ENCODE assay signal across 29 mouse cellular contexts in genomic region chr12:80689696-80690095, GRCm38 (mm10). TPM values are rescaled to one million over a fixed set of nuclear protein-coding genes. Genes with fewer than 3 reads are reported as not detected.
DNase-seq lines count a peak whose midpoint lies in the region; ATAC-seq lines count a peak whose summit lies in the region.
"Had no signal": no experiment of that assay in that cellular context is flagged by ENCODE, and none has a peak within 500 bp of the region (broad histone marks: within the 10 kb centered on the region; RNA-seq: fewer than 3 reads in every experiment).

No protein-coding gene starts in this region.

- H3K4me2 ChIP-seq in forebrain, embryonic 12.5 days: no peak overlapping the region
- H3K4me2 ChIP-seq: heart, embryonic 13.5 days; midbrain, embryonic 12.5 days; neural tube, embryonic 12.5 days had no signal

- peaks cover 53% of the 10 kb centered on the region for H3K4me1 ChIP-seq in embryonic facial prominence, embryonic 10.5 days
- H3K4me1 ChIP-seq in forebrain, embryonic 12.5 days: peaks cover 21% of the 10 kb centered on the region

- H3K9me3 ChIP-seq in embryonic facial prominence, embryonic 10.5 days: no peaks in the 10 kb centered on the region
- no peaks in the 10 kb centered on the region for H3K9me3 ChIP-seq in forebrain, embryonic 12.5 days
- H3K9me3 ChIP-seq: forebrain, embryonic 10.5 days; G1E; heart, embryonic 13.5 days; midbrain, embryonic 12.5 days; neural tube, embryonic 12.5 days had no signal

- no peak for ATAC-seq in forebrain, embryonic 12.5 days (ENCODE audit: low FRiP score)
- ATAC-seq: forebrain, postnatal 0 days; intestine, embryonic 16.5 days had no signal

- H3K27me3 ChIP-seq in embryonic facial prominence, embryonic 10.5 days (replicated peaks; ENCODE audit: low read depth, poor library complexity, severe bottlenecking): peaks cover 50% of the 10 kb centered on the region
- peaks cover 45% of the 10 kb centered on the region for H3K27me3 ChIP-seq in forebrain, embryonic 12.5 days

- DNase-seq in ovary, adult 18-20 months (ENCODE audit: low spot score): peak; percentile 72
- DNase-seq in ovary, postnatal 10 days (ENCODE audit: low spot score): no peak
- DNase-seq in brain, adult 2 months (ENCODE audit: low read depth, low spot score): peak; percentile 26
- peak; percentile 20 for DNase-seq in embryonic facial prominence, embryonic 10.5 days (ENCODE audit: low spot score)
- peak; percentile 57 for DNase-seq in retina, postnatal 1 day
- DNase-seq in left cerebral cortex, adult 11 months (ENCODE audit: low spot score): no peak
- DNase-seq: adrenal gland, postnatal 10 days; cerebellum, adult 18-20 months; cerebellum, postnatal 14 days; forebrain, postnatal 0 days; heart, postnatal 10 days; kidney, adult 8-10 months; layer of hippocampus, postnatal 36 days; liver; lung, adult 2 months; lung, postnatal 14 days; thymus, adult 2 months; thymus, postnatal 4 days had no signal

- 50% methylated on average over 5 of the region's 5 CpGs for WGBS in embryonic facial prominence, embryonic 10.5 days
- 64% methylated on average over 5 of the region's 5 CpGs for WGBS in forebrain, embryonic 12.5 days

- no peak overlapping the region; the same call in 1 of the 2 replicates for H3K27ac ChIP-seq in embryonic facial prominence, embryonic 10.5 days (replicated peaks)
- no peak overlapping the region for H3K27ac ChIP-seq in forebrain, embryonic 12.5 days
- H3K27ac ChIP-seq: forebrain, embryonic 10.5 days; heart, embryonic 13.5 days; kidney, postnatal 0 days; liver, embryonic 14.5 days; midbrain, embryonic 12.5 days; neural tube, embryonic 12.5 days had no signal

- H3K9ac ChIP-seq in forebrain, embryonic 12.5 days: no peak overlapping the region
- H3K9ac ChIP-seq: forebrain, postnatal 0 days; heart, embryonic 13.5 days; liver, embryonic 14.5 days; midbrain, embryonic 12.5 days; neural tube, embryonic 12.5 days had no signal

- H3K36me3 ChIP-seq in embryonic facial prominence, embryonic 10.5 days (replicated peaks): no peaks in the 10 kb centered on the region
- H3K36me3 ChIP-seq in forebrain, embryonic 12.5 days (replicated peaks): no peaks in the 10 kb centered on the region
- H3K36me3 ChIP-seq: forebrain, embryonic 10.5 days; G1E; heart, embryonic 13.5 days; midbrain, embryonic 12.5 days; neural tube, embryonic 12.5 days had no signal

- H3K4me3 ChIP-seq in embryonic facial prominence, embryonic 10.5 days: no peak overlapping the region
- no peak overlapping the region for H3K4me3 ChIP-seq in forebrain, embryonic 12.5 days (replicated peaks)
- H3K4me3 ChIP-seq: forebrain, embryonic 10.5 days; heart, embryonic 13.5 days; midbrain, embryonic 12.5 days; myocyte; neural tube, embryonic 12.5 days had no signal

RNA-seq across cellular contexts. Expression of gene Plekhd1, which starts 2.7 kb away (rescaled TPM):
- 0.40 and 0.59 TPM in 2 replicates for polyA plus RNA-seq in embryonic facial prominence, embryonic 10.5 days (2016; fragmentation: Nextera tagmentation; extraction: Ambion mirVana)
- 0.40 and 0.65 TPM in 2 replicates for polyA plus RNA-seq in forebrain, embryonic 12.5 days (2016; fragmentation: Nextera tagmentation; extraction: Ambion mirVana)
- polyA plus RNA-seq: G1E; limb, embryonic 11.5 days; myocyte had no signal

RNA-seq across cellular contexts. Expression of gene Erh, which starts 45.6 kb away (rescaled TPM):
- 502 and 512 TPM in 2 replicates for polyA plus RNA-seq in embryonic facial prominence, embryonic 10.5 days (2016; fragmentation: Nextera tagmentation; extraction: Ambion mirVana)
- polyA plus RNA-seq in forebrain, embryonic 12.5 days (2016; fragmentation: Nextera tagmentation; extraction: Ambion mirVana): 332 and 370 TPM in 2 replicates

RNA-seq across cellular contexts. Expression of gene Slc39a9, which starts 46.0 kb away (rescaled TPM):
- polyA plus RNA-seq in embryonic facial prominence, embryonic 10.5 days (2016; fragmentation: Nextera tagmentation; extraction: Ambion mirVana): 24.6 and 25.7 TPM in 2 replicates
- 29.2 TPM in 2 replicates for polyA plus RNA-seq in forebrain, embryonic 12.5 days (2016; fragmentation: Nextera tagmentation; extraction: Ambion mirVana)

Comparison
In these comparisons a context has a peak if more than half of its experiments do, and no peak if none do; other contexts are left out.
1. DNase-seq: peak in ovary, adult 18-20 months (single experiment), brain, adult 2 months (single experiment), embryonic facial prominence, embryonic 10.5 days (single experiment) and retina, postnatal 1 day (single experiment); none in ovary, postnatal 10 days (single experiment) and left cerebral cortex, adult 11 months (single experiment).